Mouse (Mus musculus) kidney, embryonic 15.5 days (tissue): Measurements from ENCODE around the gene Arhgef12. TPM values are rescaled to one million over a fixed set of nuclear protein-coding genes. Genes with fewer than 3 reads are reported as not detected.
A peak's percentile ranks its signal among the peaks of the same experiment; 100 is the strongest.

Experiments used
- ATAC-seq: fragments of 200-750 bp; cut with Nextera tagmentation; replicated peaks from 2 replicates; pipeline ENCODE4 v1.8.0; 2017; ENCODE audit warnings: moderate TSS enrichment; ENCODE audit not compliant: low FRiP score
- H3K27ac ChIP-seq: fragments of 300-500 bp; sonication (generic); 2 replicates; pipeline ENCODE4 v1.5.1; 2015; ENCODE audit warnings: mild to moderate bottlenecking, inconsistent platforms
- H3K27me3 ChIP-seq: fragments of 300-500 bp; sonication (generic); 2 replicates; pipeline ENCODE4 v1.6.1; 2015; ENCODE audit warnings: inconsistent platforms
- H3K36me3 ChIP-seq: fragments of 300-500 bp; sonication (generic); 2 replicates; pipeline ENCODE4 v1.6.1; 2015; ENCODE audit warnings: inconsistent platforms
- H3K4me1 ChIP-seq: fragments of 300-500 bp; sonication (generic); 2 replicates; pipeline ENCODE4 v1.6.1; 2015; ENCODE audit warnings: inconsistent platforms
- H3K4me2 ChIP-seq: fragments of 300-500 bp; sonication (generic); 2 replicates; pipeline ENCODE4 v1.6.1; 2015; ENCODE audit warnings: moderate library complexity, mild to moderate bottlenecking, inconsistent platforms
- H3K4me3 ChIP-seq: fragments of 300-500 bp; sonication (generic); replicated peaks from 2 replicates; pipeline ENCODE4 v1.5.1; 2015; ENCODE audit warnings: mild to moderate bottlenecking, inconsistent platforms
- H3K9ac ChIP-seq: fragments of 300-500 bp; sonication (generic); 2 replicates; pipeline ENCODE4 v1.6.1; 2015; ENCODE audit warnings: mild to moderate bottlenecking, inconsistent platforms
- H3K9me3 ChIP-seq: fragments of 300-500 bp; sonication (generic); replicated peaks from 2 replicates; pipeline ENCODE4 v1.6.1; 2016; ENCODE audit warnings: inconsistent platforms
- WGBS: fragments of 180-500 bp; shearing (Covaris S2); methylation state at CpG from one replicate; pipeline ENCODE4 v1.1.7; 2015; ENCODE audit warnings: mixed read lengths; 5-methylcytosine and 5-hydroxymethylcytosine counted together
- polyA plus RNA-seq: library from polyadenylated mRNA; unstranded; fragments of >200 nt; fragmentation: Nextera tagmentation; extraction: Ambion mirVana; gene quantifications from 2 replicates; pipeline ENCODE4 v1.2.1, GENCODE M21; 2015

Arhgef12 gene
- polyA plus RNA-seq, 1 experiment from 2014 or later = 15.5 TPM

- WGBS = 29% methylated on average over 7 of the region's 7 CpGs
- Histone ChIP-seq H3K9me3 (no peaks in the 10 kb centered on the region), H3K4me2 (no peak overlapping the region), H3K9ac (no peak overlapping the region), H3K27ac (no peak overlapping the region), H3K36me3 (no peaks in the 10 kb centered on the region), H3K4me3 (no peak overlapping the region), H3K27me3 (peaks cover 12% of the 10 kb centered on the region), H3K4me1 (peaks cover 35% of the 10 kb centered on the region)
- ATAC-seq = no peak
Observed at GRCm38 (mm10) chr9:42932146-42932545, 174.9 kb downstream of the Arhgef12 start.

- no peak overlapping the region for H3K4me2 ChIP-seq
- ATAC-seq = peak; percentile 30; the same call in 1 of the 2 replicates
- H3K36me3 ChIP-seq = no peaks in the 10 kb centered on the region
- peaks cover 6% of the 10 kb centered on the region; the same call in 1 of the 2 replicates for H3K27me3 ChIP-seq
- H3K4me3 ChIP-seq = no peak overlapping the region
- H3K4me1 ChIP-seq = peaks cover 47% of the 10 kb centered on the region
- H3K9me3 ChIP-seq = no peaks in the 10 kb centered on the region
- 57% methylated on average over 10 of the region's 10 CpGs for WGBS
- H3K9ac ChIP-seq = no peak overlapping the region
- no peak overlapping the region for H3K27ac ChIP-seq
Observed at GRCm38 (mm10) chr9:42927498-42927897, 179.5 kb downstream of the Arhgef12 start.

GRCm38 (mm10) chr9:42926564-42926963 is 180.5 kb downstream of the Arhgef12 start:
- WGBS = 83% methylated on average over 6 of the region's 6 CpGs
- no peaks in the 10 kb centered on the region for H3K36me3 ChIP-seq
- H3K4me1 ChIP-seq = peaks cover 41% of the 10 kb centered on the region
- H3K4me3 ChIP-seq = no peak overlapping the region
- H3K27me3 ChIP-seq = 0 out of 2 replicates have a peak, but pooled peaks cover under 1% of the 10 kb centered on the region
- no peak overlapping the region for H3K4me2 ChIP-seq
- H3K27ac ChIP-seq = no peak overlapping the region
- H3K9ac ChIP-seq = no peak overlapping the region
- ATAC-seq = no peak
- no peaks in the 10 kb centered on the region for H3K9me3 ChIP-seq

DNA sequence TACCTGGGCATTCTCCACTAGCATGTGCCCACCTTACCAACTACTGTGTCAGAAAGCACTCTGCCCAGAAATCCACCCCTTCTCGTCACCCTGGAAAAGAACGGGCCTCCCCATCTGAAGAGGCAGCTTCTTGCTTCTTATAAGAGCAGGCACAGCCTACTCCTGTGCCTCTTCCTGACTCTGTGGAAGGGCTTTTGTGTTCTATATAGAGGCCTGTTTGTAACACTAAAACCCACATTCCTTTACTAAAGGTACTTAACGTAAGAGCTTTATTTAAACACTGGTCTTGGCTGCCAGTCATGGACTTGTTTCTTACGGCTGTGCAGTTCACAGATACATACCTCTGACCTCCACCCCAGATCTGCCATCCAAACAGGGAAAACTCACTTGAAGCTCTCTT is 185.2 kb downstream of the Arhgef12 start:
- Histone ChIP-seq H3K9me3 (no peaks in the 10 kb centered on the region), H3K4me3 (no peak overlapping the region), H3K36me3 (no peaks in the 10 kb centered on the region), H3K27ac (0 out of 2 replicates have a peak overlapping the region, but pooled peaks have one; percentile 14), H3K4me1 (peaks cover 33% of the 10 kb centered on the region), H3K9ac (no peak overlapping the region), H3K4me2 (no peak overlapping the region), H3K27me3 (no peaks in the 10 kb centered on the region)
- 78% methylated on average over 4 of the region's 4 CpGs for WGBS
- no peak for ATAC-seq

GRCm38 (mm10) chr9:42920190-42920589 is 186.8 kb downstream of the Arhgef12 start:
- no peak overlapping the region for H3K9ac ChIP-seq
- peaks cover 33% of the 10 kb centered on the region for H3K4me1 ChIP-seq
- WGBS = 53% methylated on average over 7 of the region's 7 CpGs
- H3K9me3 ChIP-seq = no peaks in the 10 kb centered on the region
- H3K36me3 ChIP-seq = no peaks in the 10 kb centered on the region
- H3K27ac ChIP-seq = no peak overlapping the region
- H3K27me3 ChIP-seq = no peaks in the 10 kb centered on the region
- no peak overlapping the region for H3K4me3 ChIP-seq
- ATAC-seq = no peak
- no peak overlapping the region for H3K4me2 ChIP-seq

GRCm38 (mm10) chr9:42917911-42918310 is 189.1 kb downstream of the Arhgef12 start:
- no peak overlapping the region for H3K4me2 ChIP-seq
- no peak overlapping the region for H3K9ac ChIP-seq
- ATAC-seq = no peak
- no peaks in the 10 kb centered on the region for H3K9me3 ChIP-seq
- H3K4me1 ChIP-seq = peaks cover 22% of the 10 kb centered on the region
- H3K27me3 ChIP-seq = no peaks in the 10 kb centered on the region
- no peaks in the 10 kb centered on the region for H3K36me3 ChIP-seq
- 86% methylated on average over 7 of the region's 7 CpGs for WGBS
- H3K4me3 ChIP-seq = no peak overlapping the region
- H3K27ac ChIP-seq = no peak overlapping the region

Other genes with a start within 250 kb of the Arhgef12 start
- 3.5 and 4.0 TPM in 2 replicates for gene Grik4, start 162.7 kb downstream of the Arhgef12 start, polyA plus RNA-seq
- gene Tmem136, start 9.3 kb upstream of the Arhgef12 start, polyA plus RNA-seq = 7.5 and 8.6 TPM in 2 replicates
- 0.17 TPM in 1 of 2 replicates, not detected in the other for gene Pou2f3, start 103.1 kb upstream of the Arhgef12 start, polyA plus RNA-seq
- 53.9 and 59.5 TPM in 2 replicates for gene Oaf, start 132.7 kb upstream of the Arhgef12 start, polyA plus RNA-seq
- 1.3 and 1.4 TPM in 2 replicates for gene Trim29, start 203.6 kb upstream of the Arhgef12 start, polyA plus RNA-seq